Comparison of ENCODE assay signal across 9 mouse cellular contexts in genomic region chr16:18345243-18345642, GRCm38 (mm10). TPM values are rescaled to one million over a fixed set of nuclear protein-coding genes. Genes with fewer than 3 reads are reported as not detected.
DNase-seq lines count a peak whose midpoint lies in the region; ATAC-seq and TF ChIP-seq lines count a peak whose summit lies in the region.
"Had no signal": no experiment of that assay in that cellular context is flagged by ENCODE, and none has a peak within 500 bp of the region (broad histone marks: within the 10 kb centered on the region; RNA-seq: fewer than 3 reads in every experiment).

No protein-coding gene starts in this region.

- TF ChIP-seq EP300 in ES-Bruce4 (IDR thresholded peaks at IDR 0.05; ENCODE audit: insufficient read depth, low read depth, low read length), result no peak

- peak; percentile 35 for ATAC-seq in forebrain, embryonic 12.5 days (ENCODE audit: low FRiP score)

- H3K9me3 ChIP-seq in ES-Bruce4 (replicated peaks; ENCODE audit: control insufficient read depth, insufficient read depth, low read length, poor library complexity, severe bottlenecking), result no peaks in the 10 kb centered on the region
- no peaks in the 10 kb centered on the region for H3K9me3 ChIP-seq in forebrain, embryonic 12.5 days
- H3K9me3 ChIP-seq: liver, embryonic 15.5 days had no signal

- TF ChIP-seq POLR2A in ES-Bruce4 (IDR thresholded peaks at IDR 0.05; ENCODE audit: insufficient read depth, low read length), result no peak
- TF ChIP-seq POLR2A in lung, adult 2 months (IDR thresholded peaks at IDR 0.05; ENCODE audit: borderline replicate concordance, extremely low read depth, low read depth, low read length), result no peak
- TF ChIP-seq POLR2A in thymus, adult 2 months (IDR thresholded peaks at IDR 0.05; ENCODE audit: control insufficient read depth, extremely low read depth, insufficient read depth, low read length, poor library complexity), result no peak

- no peak overlapping the region for H3K27ac ChIP-seq in ES-Bruce4 (ENCODE audit: insufficient read depth, low read length)
- peak overlapping the region; percentile 15; the same call in 1 of the 2 replicates for H3K27ac ChIP-seq in forebrain, embryonic 12.5 days
- no peak overlapping the region for H3K27ac ChIP-seq in thymus, adult 2 months (ENCODE audit: control insufficient read depth, insufficient read depth, low read length)
- H3K27ac ChIP-seq: liver, embryonic 15.5 days had no signal

- no peaks in the 10 kb centered on the region for H3K27me3 ChIP-seq in ES-Bruce4 (ENCODE audit: control insufficient read depth, insufficient read depth, low read length, poor library complexity, severe bottlenecking)
- H3K27me3 ChIP-seq in forebrain, embryonic 12.5 days, result peaks cover 12% of the 10 kb centered on the region; the same call in 1 of the 2 replicates
- peaks cover 14% of the 10 kb centered on the region for H3K27me3 ChIP-seq in thymus, adult 2 months (ENCODE audit: control insufficient read depth, insufficient read depth, low read length)

- peak; percentile 86 for TF ChIP-seq CTCF in ES-Bruce4 (IDR thresholded peaks at IDR 0.05; ENCODE audit: low read depth, low read length)
- peak; percentile 92 for TF ChIP-seq CTCF in lung, adult 2 months (IDR thresholded peaks at IDR 0.05; ENCODE audit: insufficient read depth, low read length)
- TF ChIP-seq CTCF in thymus, adult 2 months (IDR thresholded peaks at IDR 0.05; ENCODE audit: borderline replicate concordance, control insufficient read depth, extremely low read depth, insufficient read depth, low read length, poor library complexity), result peak; percentile 77; the same call in 1 of the 2 replicates

- H3K4me2 ChIP-seq in forebrain, embryonic 12.5 days, result no peak overlapping the region
- H3K4me2 ChIP-seq: liver, embryonic 15.5 days had no signal

- no peak overlapping the region for H3K4me3 ChIP-seq in ES-Bruce4 (ENCODE audit: low read depth, low read length)
- H3K4me3 ChIP-seq in forebrain, embryonic 12.5 days (replicated peaks), result no peak overlapping the region
- no peak overlapping the region for H3K4me3 ChIP-seq in lung, adult 2 months (replicated peaks; ENCODE audit: extremely low read depth, low read depth, low read length)
- H3K4me3 ChIP-seq in thymus, adult 2 months (ENCODE audit: control insufficient read depth, insufficient read depth, low read length), result no peak overlapping the region
- H3K4me3 ChIP-seq: liver, embryonic 15.5 days had no signal

- H3K4me1 ChIP-seq in ES-Bruce4 (ENCODE audit: control insufficient read depth, insufficient read depth, low read length), result no peaks in the 10 kb centered on the region
- peaks cover 51% of the 10 kb centered on the region for H3K4me1 ChIP-seq in forebrain, embryonic 12.5 days
- H3K4me1 ChIP-seq in lung, adult 2 months (ENCODE audit: control insufficient read depth, insufficient read depth, low read length), result peaks cover 5% of the 10 kb centered on the region
- peaks cover 21% of the 10 kb centered on the region for H3K4me1 ChIP-seq in thymus, adult 2 months (replicated peaks; ENCODE audit: control insufficient read depth, insufficient read depth, low read length)

- intact Hi-C loops in heart, postnatal 36 days (cut with DNase I), result loop anchor here (1.0 to 10.0 kb wide), 6 partner anchors 47 to 530 kb away; partner anchors contain the start of genes Comt, Hira, Mrpl40 and Slc25a1

- peak; percentile 60 for DNase-seq in c-Kit-negative CD71-positive TER-119-positive erythroid progenitor cells, embryonic 14.5 days (ENCODE audit: low read depth, low spot score)
- DNase-seq in heart, postnatal 36 days, result peak; percentile 76 to 78
- peak; percentile 90 for DNase-seq in layer of hippocampus, adult 11-12 months (ENCODE audit: low spot score)
- DNase-seq in lung, adult 2 months, result peak; percentile 76
- peak; percentile 65 for DNase-seq in ovary, adult 18-20 months (ENCODE audit: low spot score)
- DNase-seq in thymus, adult 2 months, result peak; percentile 84

- 5% methylated on average over 3 of the region's 3 CpGs for WGBS in forebrain, embryonic 12.5 days
- WGBS in lung, adult 2 months, result 2% methylated on average over 3 of the region's 3 CpGs
- WGBS in thymus, adult 2 months, result 5% methylated on average over 3 of the region's 3 CpGs

- no peak overlapping the region for H3K9ac ChIP-seq in ES-Bruce4 (ENCODE audit: low read depth, poor library complexity, severe bottlenecking)
- H3K9ac ChIP-seq in forebrain, embryonic 12.5 days, result no peak overlapping the region
- H3K9ac ChIP-seq: liver, embryonic 15.5 days had no signal

- no peaks in the 10 kb centered on the region for H3K36me3 ChIP-seq in ES-Bruce4 (ENCODE audit: control insufficient read depth, insufficient read depth, low read length, poor library complexity, severe bottlenecking)
- H3K36me3 ChIP-seq in forebrain, embryonic 12.5 days (replicated peaks), result no peaks in the 10 kb centered on the region
- no peaks in the 10 kb centered on the region for H3K36me3 ChIP-seq in thymus, adult 2 months (ENCODE audit: control insufficient read depth, insufficient read depth, low read length)
- H3K36me3 ChIP-seq: liver, embryonic 15.5 days had no signal

RNA-seq across cellular contexts. Expression of gene Tango2, which starts 2.7 kb away (rescaled TPM):
- 19.3 and 21.3 TPM in 2 replicates for polyA plus RNA-seq in ES-Bruce4 (2011; ENCODE audit: insufficient read depth, insufficient read length, low read depth, missing spikeins)
- 40.7 and 41.5 TPM in 2 replicates for polyA plus RNA-seq in forebrain, embryonic 12.5 days (2016; fragmentation: Nextera tagmentation; extraction: Ambion mirVana)
- 100 to 1,000 TPM; 152 to 177 TPM for total RNA-seq in heart, postnatal 36 days (2021)
- polyA plus RNA-seq in lung, adult 2 months (2012; rRNA removed), result 35.1 and 36.1 TPM in 2 replicates
- 53.7 and 67.3 TPM in 2 replicates for polyA plus RNA-seq in thymus, adult 2 months (2012; rRNA removed)

RNA-seq across cellular contexts. Expression of gene Arvcf, which starts 2.7 kb away (rescaled TPM):
- 26.3 and 38.1 TPM in 2 replicates for polyA plus RNA-seq in ES-Bruce4 (2011; ENCODE audit: insufficient read depth, insufficient read length, low read depth, missing spikeins)
- polyA plus RNA-seq in forebrain, embryonic 12.5 days (2016; fragmentation: Nextera tagmentation; extraction: Ambion mirVana), result 115 and 126 TPM in 2 replicates
- 10 to 100 TPM; 21.1 to 25.6 TPM for total RNA-seq in heart, postnatal 36 days (2021)
- polyA plus RNA-seq in lung, adult 2 months (2012; rRNA removed), result 49.9 and 53.7 TPM in 2 replicates
- polyA plus RNA-seq in thymus, adult 2 months (2012; rRNA removed), result 52.3 and 56.0 TPM in 2 replicates

RNA-seq across cellular contexts. Expression of gene Dgcr8, which starts 56.2 kb away (rescaled TPM):
- polyA plus RNA-seq in ES-Bruce4 (2011; ENCODE audit: insufficient read depth, insufficient read length, low read depth, missing spikeins), result 75.8 and 82.7 TPM in 2 replicates
- 40.8 and 44.2 TPM in 2 replicates for polyA plus RNA-seq in forebrain, embryonic 12.5 days (2016; fragmentation: Nextera tagmentation; extraction: Ambion mirVana)
- 10 to 100 TPM; 12.7 to 14.6 TPM for total RNA-seq in heart, postnatal 36 days (2021)
- 16.0 and 22.3 TPM in 2 replicates for polyA plus RNA-seq in lung, adult 2 months (2012; rRNA removed)
- 70.0 and 79.3 TPM in 2 replicates for polyA plus RNA-seq in thymus, adult 2 months (2012; rRNA removed)
